Mouse (Mus musculus): ENCODE results near the gene Pcca. TPM values are rescaled to one million over a fixed set of nuclear protein-coding genes. Genes with fewer than 3 reads are reported as not detected.

The Pcca gene
- polyA plus RNA-seq (2015; fragmentation: Nextera tagmentation; extraction: Ambion mirVana) = 36.0 and 42.1 TPM in 2 replicates

GRCm38 (mm10) chr14:122534017-122534924 is at the start of gene Pcca:
Pcca (plus strand) TSS chr14:122534324.
- 0 out of 2 replicates have a peak, but pooled peaks have one; percentile 18 for TF ChIP-seq CTCF (IDR thresholded peaks at IDR 0.05; ENCODE audit: low read depth)
- Histone ChIP-seq H3K27ac (peak within 1 kb of the TSS; percentile 75), H3K36me3 (ENCODE audit: insufficient read depth, low read length) (no peaks in the 10 kb centered on the region), H3K9me3 (replicated peaks; ENCODE audit: low read length) (no peaks in the 10 kb centered on the region), H3K4me3 (replicated peaks; ENCODE audit: low read depth, low read length) (peak within 1 kb of the TSS; percentile 74), H3K4me2 (ENCODE audit: low read length) (peak within 1 kb of the TSS; percentile 88), H3K9ac (ENCODE audit: low read depth, low read length) (peak within 1 kb of the TSS; percentile 64), H3K27me3 (ENCODE audit: insufficient read depth, low read length) (no peaks in the 10 kb centered on the region), H3K4me1 (replicated peaks; ENCODE audit: insufficient read depth, low read length) (no peaks in the 10 kb centered on the region)
- DNase-seq (ENCODE audit: low spot score) (peak; percentile 95), ATAC-seq (replicated peaks; ENCODE audit: low FRiP score, low read depth) (peak; percentile 99)
- 2% methylated on average over 53 of the region's 54 CpGs for WGBS

GRCm38 (mm10) chr14:122484458-122484843 is 49.7 kb upstream of the Pcca start:
- no peak for TF ChIP-seq CTCF (IDR thresholded peaks at IDR 0.05; ENCODE audit: low read depth)
- no peak for ATAC-seq (replicated peaks; ENCODE audit: low FRiP score, low read depth)

GRCm38 (mm10) chr14:122484844-122485551 is 49.1 kb upstream of the Pcca start:
- peaks cover 81% of the 10 kb centered on the region for H3K27me3 ChIP-seq (ENCODE audit: insufficient read depth, low read length)
- no peak overlapping the region for H3K9ac ChIP-seq (ENCODE audit: low read depth, low read length)
- no peaks in the 10 kb centered on the region for H3K9me3 ChIP-seq (replicated peaks; ENCODE audit: low read length)
- no peak for DNase-seq (ENCODE audit: low spot score)
- H3K4me3 ChIP-seq (replicated peaks; ENCODE audit: low read depth, low read length) = no peak overlapping the region
- H3K27ac ChIP-seq = no peak overlapping the region
- H3K36me3 ChIP-seq (ENCODE audit: insufficient read depth, low read length) = no peaks in the 10 kb centered on the region
- WGBS = 1% methylated on average over 24 of the region's 24 CpGs
- TF ChIP-seq CTCF (IDR thresholded peaks at IDR 0.05; ENCODE audit: low read depth) = no peak
- no peak for ATAC-seq (replicated peaks; ENCODE audit: low FRiP score, low read depth)
- no peak overlapping the region for H3K4me2 ChIP-seq (ENCODE audit: low read length)
- no peaks in the 10 kb centered on the region for H3K4me1 ChIP-seq (replicated peaks; ENCODE audit: insufficient read depth, low read length)

More at GRCm38 (mm10) chr14:122484458-122484843, 49.7 kb upstream of the Pcca start:
- Histone ChIP-seq H3K4me3 (replicated peaks; ENCODE audit: low read depth, low read length) (no peak overlapping the region), H3K4me1 (replicated peaks; ENCODE audit: insufficient read depth, low read length) (no peaks in the 10 kb centered on the region), H3K36me3 (ENCODE audit: insufficient read depth, low read length) (no peaks in the 10 kb centered on the region), H3K4me2 (ENCODE audit: low read length) (no peak overlapping the region), H3K9me3 (replicated peaks; ENCODE audit: low read length) (no peaks in the 10 kb centered on the region), H3K27me3 (ENCODE audit: insufficient read depth, low read length) (peaks cover 81% of the 10 kb centered on the region), H3K9ac (ENCODE audit: low read depth, low read length) (no peak overlapping the region), H3K27ac (no peak overlapping the region)
- DNase-seq (ENCODE audit: low spot score) = no peak
- WGBS = 4% methylated on average over 4 of the region's 4 CpGs

- DNase-seq (ENCODE audit: low spot score) = no peak
- Histone ChIP-seq H3K4me2 (ENCODE audit: low read length) (no peak overlapping the region), H3K27me3 (ENCODE audit: insufficient read depth, low read length) (peaks cover 82% of the 10 kb centered on the region), H3K9me3 (replicated peaks; ENCODE audit: low read length) (no peaks in the 10 kb centered on the region), H3K4me3 (replicated peaks; ENCODE audit: low read depth, low read length) (no peak overlapping the region), H3K27ac (no peak overlapping the region), H3K4me1 (replicated peaks; ENCODE audit: insufficient read depth, low read length) (peaks cover 3% of the 10 kb centered on the region; the same call in 1 of the 2 replicates), H3K36me3 (ENCODE audit: insufficient read depth, low read length) (no peaks in the 10 kb centered on the region), H3K9ac (ENCODE audit: low read depth, low read length) (no peak overlapping the region)
- WGBS = 2% methylated on average over 12 of the region's 12 CpGs
- TF ChIP-seq CTCF (IDR thresholded peaks at IDR 0.05; ENCODE audit: low read depth) = no peak
- ATAC-seq (replicated peaks; ENCODE audit: low FRiP score, low read depth) = no peak
These were observed 48.4 kb upstream of the Pcca start for GRCm38 (mm10) chr14:122485635-122486181.

GRCm38 (mm10) chr14:122486611-122487010 is 47.5 kb upstream of the Pcca start:
- no peak for ATAC-seq (replicated peaks; ENCODE audit: low FRiP score, low read depth)
- Histone ChIP-seq H3K4me1 (replicated peaks; ENCODE audit: insufficient read depth, low read length) (peaks cover 4% of the 10 kb centered on the region; the same call in 1 of the 2 replicates), H3K27me3 (ENCODE audit: insufficient read depth, low read length) (peaks cover 82% of the 10 kb centered on the region), H3K9me3 (replicated peaks; ENCODE audit: low read length) (no peaks in the 10 kb centered on the region), H3K36me3 (ENCODE audit: insufficient read depth, low read length) (no peaks in the 10 kb centered on the region), H3K27ac (no peak overlapping the region), H3K9ac (ENCODE audit: low read depth, low read length) (no peak overlapping the region), H3K4me3 (replicated peaks; ENCODE audit: low read depth, low read length) (no peak overlapping the region), H3K4me2 (ENCODE audit: low read length) (no peak overlapping the region)
- 0% methylated on average over 1 of the region's 1 CpGs for WGBS
- TF ChIP-seq CTCF (IDR thresholded peaks at IDR 0.05; ENCODE audit: low read depth) = no peak
- no peak for DNase-seq (ENCODE audit: low spot score)

- Histone ChIP-seq H3K4me3 (replicated peaks; ENCODE audit: low read depth, low read length) (no peak overlapping the region), H3K27ac (no peak overlapping the region), H3K36me3 (ENCODE audit: insufficient read depth, low read length) (no peaks in the 10 kb centered on the region), H3K4me1 (replicated peaks; ENCODE audit: insufficient read depth, low read length) (peaks cover 4% of the 10 kb centered on the region; the same call in 1 of the 2 replicates), H3K27me3 (ENCODE audit: insufficient read depth, low read length) (peaks cover 77% of the 10 kb centered on the region), H3K9me3 (replicated peaks; ENCODE audit: low read length) (no peaks in the 10 kb centered on the region), H3K9ac (ENCODE audit: low read depth, low read length) (no peak overlapping the region), H3K4me2 (ENCODE audit: low read length) (no peak overlapping the region)
- DNase-seq (ENCODE audit: low spot score) (peak; percentile 34), ATAC-seq (replicated peaks; ENCODE audit: low FRiP score, low read depth) (no peak)
- WGBS = 2% methylated on average over 5 of the region's 5 CpGs
- TF ChIP-seq CTCF (IDR thresholded peaks at IDR 0.05; ENCODE audit: low read depth) = no peak
These were observed 46.8 kb upstream of the Pcca start for GRCm38 (mm10) chr14:122487366-122487765.
